Mouse (Mus musculus): ENCODE data around the gene Tnfrsf22. TPM values are rescaled to one million over a fixed set of nuclear protein-coding genes. Genes with fewer than 3 reads are reported as not detected.

Tnfrsf22 gene
- polyA plus RNA-seq, 1 experiment = 15.5 TPM

DNA sequence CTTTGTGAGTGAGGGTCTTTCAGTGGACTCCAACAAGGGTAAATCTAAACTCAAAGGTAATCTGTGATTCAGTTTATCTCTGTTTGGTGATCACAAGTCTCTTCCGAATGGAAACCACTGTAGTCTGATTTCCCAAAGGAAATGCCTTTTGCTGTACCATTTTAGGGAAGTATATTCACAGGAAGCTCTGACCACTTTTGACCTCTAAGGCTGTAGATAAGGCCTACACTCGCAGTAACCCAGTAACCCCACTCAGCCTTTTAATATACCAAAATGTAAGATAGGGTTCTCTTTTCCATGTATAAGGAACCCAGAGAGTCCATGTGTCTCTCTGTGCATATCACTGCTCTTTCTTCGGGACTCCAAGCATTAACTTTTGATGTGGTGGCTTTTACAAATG, 44.1 kb downstream of the Tnfrsf22 start:
- Histone ChIP-seq H3K79me2 (ENCODE audit: control insufficient read depth, insufficient read depth) (no peaks in the 10 kb centered on the region), H3K36me3 (ENCODE audit: control insufficient read depth, insufficient read depth) (no peaks in the 10 kb centered on the region), H3ac (ENCODE audit: control insufficient read depth, insufficient read length) (no peak overlapping the region), H3K27me3 (ENCODE audit: control insufficient read depth, insufficient read depth, insufficient read length) (no peaks in the 10 kb centered on the region), H3K4me3 (no peak overlapping the region), H3K4me2 (ENCODE audit: low read depth) (no peak overlapping the region)
- TF ChIP-seq REST (IDR thresholded peaks at IDR 0.05; ENCODE audit: insufficient read depth, insufficient read length) (no peak), TCF3 (IDR thresholded peaks at IDR 0.05; ENCODE audit: insufficient read length, low read depth) (no peak), USF1 (IDR thresholded peaks at IDR 0.05; ENCODE audit: low read depth) (no peak), E2F4 (IDR thresholded peaks at IDR 0.05; ENCODE audit: insufficient read depth) (no peak), POLR2AphosphoS2 (IDR thresholded peaks at IDR 0.05; ENCODE audit: insufficient read length, low read depth) (no peak), MYOD1 (IDR thresholded peaks at IDR 0.05; ENCODE audit: control insufficient read depth in 1 of 3, insufficient read length in 2 of 3, low read depth in 2 of 3) (no peak), POLR2A (IDR thresholded peaks at IDR 0.05; ENCODE audit: insufficient read length, low read depth) (no peak), MYOG (IDR thresholded peaks at IDR 0.05; ENCODE audit: control insufficient read depth in 1 of 3, insufficient read depth in 1 of 3, insufficient read length in 2 of 3, low read depth in 2 of 3) (no peak), SRF (IDR thresholded peaks at IDR 0.05; ENCODE audit: control insufficient read depth, insufficient read length, low read depth) (no peak), TCF12 (IDR thresholded peaks at IDR 0.05; ENCODE audit: insufficient read depth, poor library complexity, severe bottlenecking) (no peak), CEBPB (IDR thresholded peaks at IDR 0.05; ENCODE audit: insufficient read depth, poor library complexity, severe bottlenecking) (no peak), MAX (IDR thresholded peaks at IDR 0.05; ENCODE audit: low read depth) (no peak)

DNA sequence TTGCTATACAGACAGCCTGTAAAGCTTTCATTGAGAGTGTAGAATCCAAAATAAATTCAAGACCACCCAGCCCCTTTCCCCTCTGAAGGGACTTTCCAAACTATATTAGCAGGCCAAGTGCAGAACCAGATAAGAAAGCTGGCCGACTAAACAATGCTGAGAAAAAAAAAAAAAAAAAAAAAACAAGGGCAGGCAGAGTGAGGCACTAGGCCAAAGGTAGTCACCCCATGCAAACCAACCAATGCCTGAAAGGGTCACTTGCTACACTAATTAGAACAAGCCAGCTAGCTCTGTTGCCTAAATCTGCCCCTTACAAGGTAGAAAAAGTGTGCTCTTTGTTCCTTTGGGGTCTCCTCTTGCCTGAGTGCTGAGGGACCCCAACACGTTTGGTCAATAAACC, 44.6 kb downstream of the Tnfrsf22 start:
- no peaks in the 10 kb centered on the region for H3K79me2 ChIP-seq (ENCODE audit: control insufficient read depth, insufficient read depth)
- no peaks in the 10 kb centered on the region for H3K36me3 ChIP-seq (ENCODE audit: control insufficient read depth, insufficient read depth)
- H3K27me3 ChIP-seq (ENCODE audit: control insufficient read depth, insufficient read depth, insufficient read length) = no peaks in the 10 kb centered on the region
- no peak for TF ChIP-seq MYOG (IDR thresholded peaks at IDR 0.05; ENCODE audit: control insufficient read depth in 1 of 3, insufficient read depth in 1 of 3, insufficient read length in 2 of 3, low read depth in 2 of 3)
- no peak for TF ChIP-seq CEBPB (IDR thresholded peaks at IDR 0.05; ENCODE audit: insufficient read depth, poor library complexity, severe bottlenecking)
- no peak for TF ChIP-seq MYOD1 (IDR thresholded peaks at IDR 0.05; ENCODE audit: control insufficient read depth in 1 of 3, insufficient read length in 2 of 3, low read depth in 2 of 3)
- TF ChIP-seq MAX (IDR thresholded peaks at IDR 0.05; ENCODE audit: low read depth) = no peak
- no peak for TF ChIP-seq TCF12 (IDR thresholded peaks at IDR 0.05; ENCODE audit: insufficient read depth, poor library complexity, severe bottlenecking)
- TF ChIP-seq USF1 (IDR thresholded peaks at IDR 0.05; ENCODE audit: low read depth) = no peak
- TF ChIP-seq E2F4 (IDR thresholded peaks at IDR 0.05; ENCODE audit: insufficient read depth) = no peak
- TF ChIP-seq REST (IDR thresholded peaks at IDR 0.05; ENCODE audit: insufficient read depth, insufficient read length) = no peak
- no peak for TF ChIP-seq SRF (IDR thresholded peaks at IDR 0.05; ENCODE audit: control insufficient read depth, insufficient read length, low read depth)
- no peak for TF ChIP-seq POLR2AphosphoS2 (IDR thresholded peaks at IDR 0.05; ENCODE audit: insufficient read length, low read depth)
- no peak for TF ChIP-seq TCF3 (IDR thresholded peaks at IDR 0.05; ENCODE audit: insufficient read length, low read depth)
- TF ChIP-seq POLR2A (IDR thresholded peaks at IDR 0.05; ENCODE audit: insufficient read length, low read depth) = no peak
- no peak overlapping the region for H3K4me3 ChIP-seq
- no peak overlapping the region for H3ac ChIP-seq (ENCODE audit: control insufficient read depth, insufficient read length)
- no peak overlapping the region for H3K4me2 ChIP-seq (ENCODE audit: low read depth)

DNA sequence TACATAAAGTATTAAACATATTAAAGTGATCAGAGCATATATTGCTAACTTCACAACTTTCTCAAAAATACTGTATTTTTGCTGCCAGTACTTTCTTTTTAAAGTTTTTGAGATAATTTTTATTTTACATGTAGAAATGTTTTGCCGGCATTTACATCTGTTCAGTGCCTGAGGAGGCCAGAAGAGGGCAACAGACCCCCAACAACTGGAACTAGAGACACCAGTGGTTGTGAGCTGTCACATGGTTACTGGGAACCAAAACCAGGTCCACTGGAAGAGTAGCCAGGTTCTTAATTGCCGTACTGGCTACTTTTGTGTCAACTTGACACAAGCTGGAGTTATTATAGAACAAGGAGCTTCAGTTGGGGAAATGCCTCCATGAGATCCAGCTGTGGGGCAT, 47.8 kb downstream of the Tnfrsf22 start:
- TF ChIP-seq MAX (IDR thresholded peaks at IDR 0.05; ENCODE audit: low read depth) = no peak
- TF ChIP-seq TCF3 (IDR thresholded peaks at IDR 0.05; ENCODE audit: insufficient read length, low read depth) = no peak
- TF ChIP-seq POLR2AphosphoS2 (IDR thresholded peaks at IDR 0.05; ENCODE audit: insufficient read length, low read depth) = no peak
- no peak for TF ChIP-seq SRF (IDR thresholded peaks at IDR 0.05; ENCODE audit: control insufficient read depth, insufficient read length, low read depth)
- peak; percentile 26 for TF ChIP-seq USF1 (IDR thresholded peaks at IDR 0.05; ENCODE audit: low read depth)
- no peak for TF ChIP-seq E2F4 (IDR thresholded peaks at IDR 0.05; ENCODE audit: insufficient read depth)
- no peak for TF ChIP-seq TCF12 (IDR thresholded peaks at IDR 0.05; ENCODE audit: insufficient read depth, poor library complexity, severe bottlenecking)
- Histone ChIP-seq H3K36me3 (ENCODE audit: control insufficient read depth, insufficient read depth) (peaks cover 12% of the 10 kb centered on the region), H3K4me2 (ENCODE audit: low read depth) (no peak overlapping the region), H3ac (ENCODE audit: control insufficient read depth, insufficient read length) (no peak overlapping the region), H3K79me2 (ENCODE audit: control insufficient read depth, insufficient read depth) (peaks cover 32% of the 10 kb centered on the region), H3K27me3 (ENCODE audit: control insufficient read depth, insufficient read depth, insufficient read length) (no peaks in the 10 kb centered on the region), H3K4me3 (no peak overlapping the region)

DNA sequence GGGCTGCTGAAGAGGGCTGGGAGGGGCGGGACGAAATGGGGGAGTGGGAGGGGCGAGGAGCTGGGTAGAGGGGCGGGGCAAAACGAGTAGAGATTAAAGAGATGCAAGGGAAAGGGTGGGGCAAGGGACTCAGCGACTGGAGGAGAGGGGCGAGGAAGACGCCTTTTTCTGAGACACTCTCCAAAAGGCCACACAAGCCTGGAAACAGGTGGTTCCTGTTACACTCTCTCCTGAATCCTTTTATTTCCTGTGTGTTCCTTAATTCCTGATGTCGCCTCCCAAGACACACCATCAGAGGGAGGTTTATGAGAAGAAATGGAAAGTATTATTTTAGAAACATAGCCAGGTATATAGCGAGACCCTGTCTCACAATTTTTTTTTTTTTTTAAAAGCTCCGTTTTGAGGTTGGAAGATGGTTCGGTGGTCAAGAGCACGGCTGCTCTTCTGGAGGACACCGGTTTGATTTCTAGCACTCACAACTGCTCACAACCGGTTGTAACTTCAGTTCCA, 49.2 kb downstream of the Tnfrsf22 start:
- H3K79me2 ChIP-seq (ENCODE audit: control insufficient read depth, insufficient read depth) = peaks cover 46% of the 10 kb centered on the region
- H3K36me3 ChIP-seq (ENCODE audit: control insufficient read depth, insufficient read depth) = peaks cover 20% of the 10 kb centered on the region
- no peaks in the 10 kb centered on the region for H3K27me3 ChIP-seq (ENCODE audit: control insufficient read depth, insufficient read depth, insufficient read length)
- H3K4me2 ChIP-seq (ENCODE audit: low read depth) = peak overlapping the region; percentile 94
- H3K4me3 ChIP-seq = peak overlapping the region; percentile 100
- peak overlapping the region; percentile 92 for H3ac ChIP-seq (ENCODE audit: control insufficient read depth, insufficient read length)
- TF ChIP-seq MYOD1 (IDR thresholded peaks at IDR 0.05; ENCODE audit: control insufficient read depth in 1 of 3, insufficient read length in 2 of 3, low read depth in 2 of 3) = peak in 1 of 3 experiments; percentile 5
- TF ChIP-seq REST (IDR thresholded peaks at IDR 0.05; ENCODE audit: insufficient read depth, insufficient read length) = no peak

DNA sequence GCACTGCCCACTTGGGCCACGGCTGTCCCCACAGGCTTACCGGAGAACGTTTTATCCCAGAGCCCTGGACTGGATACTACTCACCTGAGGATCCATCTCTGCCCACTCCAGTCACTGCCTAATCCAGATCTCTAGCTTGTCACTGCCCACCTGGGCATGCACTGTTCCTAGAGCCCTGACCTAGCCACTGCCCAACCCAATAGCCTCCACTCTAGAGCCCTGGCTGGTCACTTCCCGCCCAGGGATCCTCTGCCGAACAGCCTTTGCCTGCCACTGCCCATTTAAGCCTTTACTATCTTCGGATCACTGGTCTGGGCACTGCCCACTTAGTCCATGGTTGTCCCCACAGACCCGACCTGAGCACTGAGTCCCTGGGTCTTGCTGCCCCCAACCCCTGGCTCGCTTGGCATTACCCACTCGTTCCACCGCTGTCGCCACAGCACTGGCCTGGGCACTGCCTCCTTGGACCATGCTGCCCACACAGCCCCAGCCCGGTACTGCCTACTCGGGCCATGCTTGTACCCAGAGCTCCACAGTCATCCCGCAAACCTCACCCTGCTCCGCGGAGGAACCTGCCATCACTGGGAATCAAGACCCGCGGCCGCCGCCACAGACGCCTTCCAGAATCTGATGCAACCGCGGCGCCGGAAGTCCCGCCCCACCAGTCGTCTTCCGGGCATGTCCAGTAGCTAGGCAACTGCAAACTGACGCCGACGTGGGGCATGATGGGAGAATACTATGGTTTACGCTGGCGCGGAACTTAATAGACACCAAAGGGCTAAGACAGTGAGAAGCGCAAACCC, 49.8 kb downstream of the Tnfrsf22 start, which contains the start of gene Cars:
Gene Cars (minus strand): TSS at position 663 of the 803 bp plus-strand sequence.
- Histone ChIP-seq H3K27me3 (ENCODE audit: control insufficient read depth, insufficient read depth, insufficient read length) (no peaks in the 10 kb centered on the region), H3K79me2 (ENCODE audit: control insufficient read depth, insufficient read depth) (peaks cover 52% of the 10 kb centered on the region), H3K36me3 (ENCODE audit: control insufficient read depth, insufficient read depth) (peaks cover 23% of the 10 kb centered on the region), H3ac (ENCODE audit: control insufficient read depth, insufficient read length) (peak within 1 kb of the TSS; percentile 92), H3K4me3 (peak within 1 kb of the TSS; percentile 100), H3K4me2 (ENCODE audit: low read depth) (peak within 1 kb of the TSS; percentile 94)
- TF ChIP-seq MYOD1 (IDR thresholded peaks at IDR 0.05; ENCODE audit: control insufficient read depth in 1 of 3, insufficient read length in 2 of 3, low read depth in 2 of 3) (no peak), REST (IDR thresholded peaks at IDR 0.05; ENCODE audit: insufficient read depth, insufficient read length) (no peak), E2F4 (IDR thresholded peaks at IDR 0.05; ENCODE audit: insufficient read depth) (peak; percentile 63), POLR2A (IDR thresholded peaks at IDR 0.05; ENCODE audit: insufficient read length, low read depth) (peak; percentile 77), MAX (IDR thresholded peaks at IDR 0.05; ENCODE audit: low read depth) (no peak), CEBPB (IDR thresholded peaks at IDR 0.05; ENCODE audit: insufficient read depth, poor library complexity, severe bottlenecking) (peak; percentile 64; the same call in 1 of the 2 replicates), POLR2AphosphoS2 (IDR thresholded peaks at IDR 0.05; ENCODE audit: insufficient read length, low read depth) (peak; percentile 57), TCF3 (IDR thresholded peaks at IDR 0.05; ENCODE audit: insufficient read length, low read depth) (no peak), TCF12 (IDR thresholded peaks at IDR 0.05; ENCODE audit: insufficient read depth, poor library complexity, severe bottlenecking) (no peak), USF1 (IDR thresholded peaks at IDR 0.05; ENCODE audit: low read depth) (no peak), MYOG (IDR thresholded peaks at IDR 0.05; ENCODE audit: control insufficient read depth in 1 of 3, insufficient read depth in 1 of 3, insufficient read length in 2 of 3, low read depth in 2 of 3) (no peak), SRF (IDR thresholded peaks at IDR 0.05; ENCODE audit: control insufficient read depth, insufficient read length, low read depth) (no peak)

Data from myocyte (in vitro differentiated cells).